Mouse (Mus musculus): ENCODE data around the gene Hist1h4d. TPM values are rescaled to one million over a fixed set of nuclear protein-coding genes. Genes with fewer than 3 reads are reported as not detected.
"Not testable (repeated sequence)": the region's sequence is repeated elsewhere in the genome, so short reads cannot be mapped to it uniquely, and the experiment has no call there.

The Hist1h4d gene
- polyA plus RNA-seq, 1 experiment from 2014 or later = 130 TPM

DNA sequence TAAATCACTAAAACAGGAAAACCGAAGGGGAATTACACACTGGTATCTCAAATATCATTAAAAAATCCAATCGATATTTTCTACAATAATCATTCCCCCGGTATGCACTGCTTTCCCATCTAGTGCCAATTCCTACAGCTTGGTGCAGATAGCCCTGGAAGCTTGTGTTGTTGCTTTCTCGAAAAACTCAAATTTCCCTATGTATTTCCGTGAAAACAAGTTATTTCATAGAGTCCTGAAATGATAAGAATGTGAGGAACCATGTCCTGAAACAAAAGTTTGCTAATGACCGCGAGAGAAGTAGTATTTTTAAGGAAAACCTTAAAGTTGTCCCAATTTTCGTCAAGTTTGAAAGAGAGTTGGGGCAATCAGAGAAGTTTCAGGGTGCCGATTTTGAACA is 27.0 kb upstream of the Hist1h4d start:
- Histone ChIP-seq H3K9ac (no peak overlapping the region), H3K36me3 (no peaks in the 10 kb centered on the region), H3K27me3 (replicated peaks) (no peaks in the 10 kb centered on the region), H3K4me1 (peaks cover 12% of the 10 kb centered on the region), H3K27ac (peak overlapping the region; percentile 98), H3K9me3 (no peaks in the 10 kb centered on the region), H3K4me3 (replicated peaks) (peak overlapping the region; percentile 56), H3K4me2 (peak overlapping the region; percentile 89)
- WGBS = 15% methylated on average over 9 of the region's 9 CpGs
- no peak for ATAC-seq (ENCODE audit: insufficient read depth, low FRiP score, low read depth)

- WGBS = under 1% methylated on average over 54 of the region's 54 CpGs
- H3K27me3 ChIP-seq (replicated peaks) = no peaks in the 10 kb centered on the region
- peak overlapping the region; percentile 98 for H3K27ac ChIP-seq
Measured at GRCm38 (mm10) chr13:23554925-23555838, 26.2 kb upstream of the Hist1h4d start.

GRCm38 (mm10) chr13:23555839-23556416 is 25.5 kb upstream of the Hist1h4d start:
- no peaks in the 10 kb centered on the region for H3K9me3 ChIP-seq
- no peaks in the 10 kb centered on the region for H3K27me3 ChIP-seq (replicated peaks)
- peak overlapping the region; percentile 56 for H3K4me3 ChIP-seq (replicated peaks)
- peak overlapping the region; percentile 89 for H3K4me2 ChIP-seq
- H3K27ac ChIP-seq = peak overlapping the region; percentile 98
- H3K4me1 ChIP-seq = peaks cover 7% of the 10 kb centered on the region
- peak; percentile 76 for ATAC-seq (ENCODE audit: insufficient read depth, low FRiP score, low read depth)
- under 1% methylated on average over 18 of the region's 18 CpGs for WGBS
- peak overlapping the region; percentile 76; the same call in 1 of the 2 replicates for H3K9ac ChIP-seq
- H3K36me3 ChIP-seq = no peaks in the 10 kb centered on the region

More at GRCm38 (mm10) chr13:23554925-23555838, 26.2 kb upstream of the Hist1h4d start:
- ATAC-seq (ENCODE audit: insufficient read depth, low FRiP score, low read depth) = peak; percentile 84
- Histone ChIP-seq H3K36me3 (no peaks in the 10 kb centered on the region), H3K4me2 (peak overlapping the region; percentile 89), H3K4me1 (peaks cover 12% of the 10 kb centered on the region), H3K9ac (peak overlapping the region; percentile 76), H3K4me3 (replicated peaks) (peak overlapping the region; percentile 56), H3K9me3 (no peaks in the 10 kb centered on the region)

DNA sequence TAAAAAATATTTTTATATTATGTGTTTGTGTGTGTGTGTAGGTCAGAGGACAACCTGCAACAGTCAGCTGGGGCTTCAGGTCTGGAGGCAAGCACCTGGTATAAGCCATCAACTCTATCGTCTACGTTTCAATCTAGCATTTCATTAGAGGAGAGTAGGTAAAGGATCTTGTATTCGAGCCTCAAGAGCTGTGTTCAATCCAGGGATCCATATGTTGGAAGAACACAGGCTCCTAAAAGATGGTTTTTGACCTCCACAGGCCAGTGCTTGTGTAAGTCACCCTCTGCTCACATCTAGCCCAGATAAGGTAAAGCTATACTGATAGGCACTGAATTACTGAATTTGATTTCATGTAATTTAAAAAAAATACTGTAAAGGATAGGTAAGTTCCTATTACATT is 24.5 kb upstream of the Hist1h4d start:
- ATAC-seq (ENCODE audit: insufficient read depth, low FRiP score, low read depth) = no peak
- Histone ChIP-seq H3K9ac (no peak overlapping the region), H3K4me3 (replicated peaks) (0 out of 2 replicates have a peak overlapping the region, but pooled peaks have one; percentile 4)

DNA sequence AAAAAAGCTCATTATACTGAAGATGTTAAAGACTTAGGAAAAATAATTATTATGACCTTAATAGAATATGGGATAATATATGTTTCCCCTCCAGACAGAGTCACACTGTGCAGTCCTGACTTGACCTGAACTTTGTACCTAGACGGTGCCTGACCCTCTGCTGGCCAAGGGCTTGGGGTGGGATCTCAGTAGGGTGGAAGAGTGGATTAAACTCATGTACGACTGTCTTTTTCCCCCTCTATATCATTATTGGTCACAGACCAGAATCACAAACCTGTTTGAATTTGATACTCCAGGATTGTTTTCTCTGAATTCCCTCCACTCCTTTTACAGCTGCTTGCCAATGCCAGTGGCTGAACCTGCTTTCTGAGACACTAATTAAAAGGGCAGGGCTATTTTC is 20.7 kb upstream of the Hist1h4d start:
- not testable (repeated sequence) for H3K4me3 ChIP-seq (replicated peaks); H3K9me3 ChIP-seq; H3K27me3 ChIP-seq (replicated peaks); H3K9ac ChIP-seq; H3K4me2 ChIP-seq; H3K36me3 ChIP-seq; H3K4me1 ChIP-seq; ATAC-seq (ENCODE audit: insufficient read depth, low FRiP score, low read depth)
- H3K27ac ChIP-seq = peak overlapping the region; percentile 61; the same call in 1 of the 2 replicates
- WGBS = 15% methylated on average over 2 of the region's 2 CpGs

More for the DNA sequence above, 24.5 kb upstream of the Hist1h4d start:
- H3K27me3 ChIP-seq (replicated peaks) = no peaks in the 10 kb centered on the region
- WGBS = 60% methylated on average over 3 of the region's 3 CpGs
- H3K27ac ChIP-seq = peak overlapping the region; percentile 63; the same call in 1 of the 2 replicates
- H3K4me1 ChIP-seq = peaks cover 7% of the 10 kb centered on the region; the same call in 1 of the 2 replicates
- no peaks in the 10 kb centered on the region for H3K36me3 ChIP-seq
- no peaks in the 10 kb centered on the region for H3K9me3 ChIP-seq
- peak overlapping the region; percentile 27 for H3K4me2 ChIP-seq

DNA sequence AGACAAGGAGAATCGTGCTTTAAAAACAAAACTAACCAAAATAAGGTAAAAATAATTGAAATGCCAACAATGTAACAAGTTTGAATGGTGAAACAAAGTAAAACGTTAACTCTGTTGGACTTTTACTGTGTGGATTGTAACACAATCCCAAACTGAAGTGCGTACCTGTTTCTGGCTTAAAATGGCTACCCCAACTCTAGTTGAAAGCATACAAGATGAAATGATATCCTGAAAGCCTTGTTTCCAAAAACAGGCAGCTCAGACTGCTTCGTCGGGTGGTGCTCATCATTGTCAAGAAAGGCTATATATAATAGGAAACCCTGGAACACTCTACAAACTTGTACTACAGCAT is 19.9 kb upstream of the Hist1h4d start:
- H3K27ac ChIP-seq = peak overlapping the region; percentile 98
- H3K36me3 ChIP-seq; ATAC-seq (ENCODE audit: insufficient read depth, low FRiP score, low read depth); H3K4me1 ChIP-seq; H3K9me3 ChIP-seq; H3K27me3 ChIP-seq (replicated peaks); H3K9ac ChIP-seq: not testable (repeated sequence)
- peak overlapping the region; percentile 70 for H3K4me2 ChIP-seq
- H3K4me3 ChIP-seq (replicated peaks) = peak overlapping the region; percentile 45
- WGBS = 0% methylated on average over 2 of the region's 5 CpGs

GRCm38 (mm10) chr13:23561883-23562659 is 19.3 kb upstream of the Hist1h4d start, which contains the start of gene Hist1h3e:
Gene Hist1h3e, minus strand, starts transcription at chr13:23562369.
- under 1% methylated on average over 62 of the region's 67 CpGs for WGBS
- peak; percentile 92 for ATAC-seq (ENCODE audit: insufficient read depth, low FRiP score, low read depth)
- H3K9me3 ChIP-seq; H3K36me3 ChIP-seq; H3K27me3 ChIP-seq (replicated peaks); H3K4me1 ChIP-seq: not testable (repeated sequence)
- Histone ChIP-seq H3K4me3 (replicated peaks) (peak within 1 kb of the TSS; percentile 45), H3K27ac (peak within 1 kb of the TSS; percentile 98), H3K4me2 (peak within 1 kb of the TSS; percentile 70), H3K9ac (0 out of 2 replicates have a peak within 1 kb of the TSS, but pooled peaks have one; percentile 5)

DNA sequence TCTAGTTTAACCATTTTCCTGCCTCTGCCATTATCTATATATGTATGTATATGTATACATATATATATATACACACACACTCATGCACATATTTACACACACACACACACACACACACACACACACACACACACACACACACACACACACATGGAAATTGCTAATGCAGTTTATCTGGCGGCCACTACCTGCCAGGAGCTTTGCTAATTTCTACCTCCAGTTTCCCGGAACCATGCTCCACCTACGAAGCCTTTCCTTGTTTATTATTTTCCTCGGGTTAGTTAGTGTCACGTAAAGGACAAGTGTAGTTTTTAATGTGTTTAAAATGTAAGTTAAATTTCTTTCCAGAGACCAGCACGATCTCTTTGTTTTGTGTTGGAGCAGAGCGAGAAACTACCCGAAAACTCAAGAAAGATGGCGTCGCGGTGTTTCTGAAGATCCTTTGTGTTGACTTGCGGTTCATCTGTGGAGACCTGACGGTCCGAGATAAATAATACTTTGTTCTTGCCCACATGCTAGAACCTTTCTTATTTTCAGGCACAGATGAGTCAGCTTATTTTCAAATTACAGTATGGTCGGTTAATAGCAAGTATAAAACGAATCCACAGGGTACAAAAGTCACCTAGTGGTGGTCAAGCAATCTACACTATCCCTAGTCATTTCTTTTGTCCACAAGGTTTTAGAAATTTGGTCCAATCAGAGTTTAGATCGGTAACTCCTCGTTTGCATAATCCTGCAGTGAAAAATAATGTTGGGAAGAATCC is 18.5 kb upstream of the Hist1h4d start:
- Histone ChIP-seq H3K9ac (0 out of 2 replicates have a peak overlapping the region, but pooled peaks have one; percentile 5), H3K27ac (peak overlapping the region; percentile 98), H3K9me3 (no peaks in the 10 kb centered on the region), H3K4me3 (replicated peaks) (peak overlapping the region; percentile 45), H3K27me3 (replicated peaks) (no peaks in the 10 kb centered on the region), H3K4me2 (peak overlapping the region; percentile 70), H3K4me1 (no peaks in the 10 kb centered on the region), H3K36me3 (no peaks in the 10 kb centered on the region)
- ATAC-seq (ENCODE audit: insufficient read depth, low FRiP score, low read depth) = peak; percentile 47; the same call in 1 of the 2 replicates
- WGBS = 2% methylated on average over 18 of the region's 18 CpGs

GRCm38 (mm10) chr13:23564482-23564881 is 16.9 kb upstream of the Hist1h4d start:
- Histone ChIP-seq H3K4me3 (replicated peaks) (no peak overlapping the region), H3K4me2 (no peak overlapping the region), H3K27me3 (replicated peaks) (no peaks in the 10 kb centered on the region), H3K27ac (no peak overlapping the region), H3K36me3 (no peaks in the 10 kb centered on the region), H3K9me3 (no peaks in the 10 kb centered on the region), H3K4me1 (no peaks in the 10 kb centered on the region), H3K9ac (no peak overlapping the region)
- ATAC-seq (ENCODE audit: insufficient read depth, low FRiP score, low read depth) = no peak
- WGBS = 84% methylated on average over 2 of the region's 2 CpGs

GRCm38 (mm10) chr13:23570261-23571021 is 11.0 kb upstream of the Hist1h4d start:
- H3K27me3 ChIP-seq (replicated peaks); ATAC-seq (ENCODE audit: insufficient read depth, low FRiP score, low read depth); H3K9me3 ChIP-seq; H3K36me3 ChIP-seq; H3K4me1 ChIP-seq: not testable (repeated sequence)
- WGBS = 1% methylated on average over 27 of the region's 41 CpGs
- Histone ChIP-seq H3K4me3 (replicated peaks) (peak overlapping the region; percentile 47), H3K27ac (peak overlapping the region; percentile 98), H3K4me2 (peak overlapping the region; percentile 52), H3K9ac (peak overlapping the region; percentile 9; the same call in 1 of the 2 replicates)
